Mouse (Mus musculus): ENCODE measurements around the gene Arglu1. TPM values are rescaled to one million over a fixed set of nuclear protein-coding genes. Genes with fewer than 3 reads are reported as not detected.
A peak's percentile ranks its signal among the peaks of the same experiment; 100 is the strongest.

Gene Arglu1
- total and polyA plus RNA-seq, 3 experiments, result 35.1 to 135 (median 58.5) TPM

- Histone ChIP-seq H3K27me3 (replicated peaks) (no peaks in the 10 kb centered on the region), H3K9me3 (replicated peaks; ENCODE audit: low read length) (no peaks in the 10 kb centered on the region), H3K4me3 (replicated peaks in 1 of 3; ENCODE audit: low read depth in 2 of 3, low read length in 2 of 3, poor library complexity in 1 of 3) (no peak overlapping the region), H3K4me1 (ENCODE audit: control insufficient read depth in 1 of 2, insufficient read depth in 2 of 2) (0 out of 4 replicates have a peak, but pooled peaks cover 3% of the 10 kb centered on the region in 2 experiments), H3K79me2 (replicated peaks; ENCODE audit: control insufficient read depth, extremely low read depth, insufficient read depth, poor library complexity, severe bottlenecking) (no peaks in the 10 kb centered on the region), H3K27ac (ENCODE audit: insufficient read depth, low read depth) (no peak overlapping the region), H3K36me3 (replicated peaks in 1 of 2; ENCODE audit: control insufficient read depth in 1 of 2, insufficient read depth in 1 of 2, low read length in 1 of 2) (no peaks in the 10 kb centered on the region), H3K9ac (ENCODE audit: insufficient read depth, low read depth) (no peak overlapping the region), H3K4me2 (ENCODE audit: insufficient read depth, low read depth, poor library complexity, severe bottlenecking) (no peak overlapping the region)
- in situ Hi-C loops (cut with MboI; ENCODE audit: low pct_ligation_motif_present, low pct_unique_long_range_greater_than_20kb, low sequenced_read_pairs) (no loop called here), dilution Hi-C loops (cut with MboI; ENCODE audit: extremely low pct_ligation_motif_present, extremely low pct_unique_long_range_greater_than_20kb, low sequenced_read_pairs) (no loop called here)
- DNase-seq (ENCODE audit: extremely low read depth), result no peak
- TF ChIP-seq SIN3A (IDR thresholded peaks at IDR 0.05; ENCODE audit: low read length) (no peak), CHD1 (IDR thresholded peaks at IDR 0.05; ENCODE audit: low read depth, low read length) (peak; percentile 63; the same call in 1 of the 2 replicates), MAZ (IDR thresholded peaks at IDR 0.05; ENCODE audit: low read depth, low read length) (no peak)
These were observed 9.9 kb upstream of the Arglu1 start for GRCm38 (mm10) chr8:8700229-8700628.

- Histone ChIP-seq H3K79me2 (replicated peaks; ENCODE audit: control insufficient read depth, extremely low read depth, insufficient read depth, poor library complexity, severe bottlenecking) (peaks cover 53% of the 10 kb centered on the region), H3K9ac (ENCODE audit: insufficient read depth, low read depth) (peak overlapping the region; percentile 100), H3K4me3 (replicated peaks in 1 of 3; ENCODE audit: low read depth in 2 of 3, low read length in 2 of 3, poor library complexity in 1 of 3) (peak overlapping the region; percentile 81 to 90 (median 82)), H3K27me3 (replicated peaks) (no peaks in the 10 kb centered on the region), H3K9me3 (replicated peaks; ENCODE audit: low read length) (no peaks in the 10 kb centered on the region), H3K4me2 (ENCODE audit: insufficient read depth, low read depth, poor library complexity, severe bottlenecking) (peak overlapping the region; percentile 70), H3K27ac (ENCODE audit: insufficient read depth, low read depth) (peak overlapping the region; percentile 54), H3K36me3 (replicated peaks in 1 of 2; ENCODE audit: control insufficient read depth in 1 of 2, insufficient read depth in 1 of 2, low read length in 1 of 2) (peaks cover 0 to 19% of the 10 kb centered on the region in 2 experiments), H3K4me1 (ENCODE audit: control insufficient read depth in 1 of 2, insufficient read depth in 2 of 2) (peaks cover 0 to 36% of the 10 kb centered on the region in 2 experiments; a peak in 2 of 4 replicates)
- in situ Hi-C loops (cut with MboI; ENCODE audit: low pct_ligation_motif_present, low pct_unique_long_range_greater_than_20kb, low sequenced_read_pairs) (loop anchor here (25.0 kb wide), 1 partner anchor 227 kb away; no protein-coding TSS in a partner anchor), dilution Hi-C loops (cut with MboI; ENCODE audit: extremely low pct_ligation_motif_present, extremely low pct_unique_long_range_greater_than_20kb, low sequenced_read_pairs) (no loop called here)
- DNase-seq (ENCODE audit: extremely low read depth), result peak; percentile 44
- TF ChIP-seq MAFK (IDR thresholded peaks at IDR 0.05; ENCODE audit: insufficient replicate concordance, low read length) (no peak), USF2 (conservative IDR thresholded peaks at IDR 0.05; ENCODE audit: low read depth, low read length) (peak; percentile 46; the same call in 1 of the 2 replicates), JUND (conservative IDR thresholded peaks at IDR 0.05; ENCODE audit: low read depth, low read length) (no peak), ELF1 (IDR thresholded peaks at IDR 0.05; ENCODE audit: low read depth, low read length) (no peak)
These were observed 721 bp downstream of the Arglu1 start for GRCm38 (mm10) chr8:8689454-8690145.

DNA sequence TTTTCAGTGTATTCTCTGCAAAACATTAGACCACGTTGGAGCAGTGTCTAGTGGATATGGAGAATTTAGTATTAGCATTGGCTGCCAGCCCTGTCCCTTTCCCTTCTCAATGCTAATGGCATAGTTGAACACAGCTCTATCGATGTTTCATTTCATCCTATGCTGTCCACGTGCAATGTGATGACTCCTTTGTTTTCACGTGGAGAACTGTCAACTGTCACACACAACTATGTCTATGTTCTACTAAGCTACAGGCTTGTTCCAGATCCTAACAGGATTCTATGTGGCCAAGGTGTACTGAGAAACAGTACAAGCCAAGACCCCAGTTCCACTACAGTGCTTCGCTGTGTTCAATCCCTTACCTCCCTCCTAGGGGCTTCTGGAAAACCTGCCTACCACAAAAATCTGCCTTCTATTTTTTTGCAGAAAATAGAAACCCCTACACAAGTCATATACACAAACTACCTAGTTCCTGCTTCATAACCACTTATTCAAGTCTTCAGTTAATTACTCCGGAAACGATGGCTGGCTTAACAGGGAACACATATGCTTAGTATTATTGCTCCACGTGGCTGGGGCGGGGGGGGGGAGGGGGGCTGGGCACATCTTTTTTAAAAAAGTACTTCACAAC, 1.4 kb downstream of the Arglu1 start:
- peak overlapping the region; percentile 100 for H3K9ac ChIP-seq (ENCODE audit: insufficient read depth, low read depth)
- peaks cover 0 to 35% of the 10 kb centered on the region in 2 experiments; a peak in 2 of 4 replicates for H3K4me1 ChIP-seq (ENCODE audit: control insufficient read depth in 1 of 2, insufficient read depth in 2 of 2)
- DNase-seq (ENCODE audit: extremely low read depth), result no peak
- in situ Hi-C loops (cut with MboI; ENCODE audit: low pct_ligation_motif_present, low pct_unique_long_range_greater_than_20kb, low sequenced_read_pairs) (loop anchor here (25.0 kb wide), 1 partner anchor 227 kb away; no protein-coding TSS in a partner anchor), dilution Hi-C loops (cut with MboI; ENCODE audit: extremely low pct_ligation_motif_present, extremely low pct_unique_long_range_greater_than_20kb, low sequenced_read_pairs) (no loop called here)
- no peaks in the 10 kb centered on the region for H3K9me3 ChIP-seq (replicated peaks; ENCODE audit: low read length)
- H3K27ac ChIP-seq (ENCODE audit: insufficient read depth, low read depth), result no peak overlapping the region
- H3K36me3 ChIP-seq (replicated peaks in 1 of 2; ENCODE audit: control insufficient read depth in 1 of 2, insufficient read depth in 1 of 2, low read length in 1 of 2), result peaks cover 0 to 22% of the 10 kb centered on the region in 2 experiments
- TF ChIP-seq MEF2A (IDR thresholded peaks at IDR 0.05; ENCODE audit: borderline replicate concordance, low read depth, low read length), result no peak
- no peak for TF ChIP-seq TBP (conservative IDR thresholded peaks at IDR 0.05; ENCODE audit: low read depth, low read length)
- TF ChIP-seq SMC3 (IDR thresholded peaks at IDR 0.05; ENCODE audit: low read depth, low read length), result no peak
- no peak for TF ChIP-seq RCOR1 (conservative IDR thresholded peaks at IDR 0.05; ENCODE audit: low read depth, low read length)
- no peak for TF ChIP-seq ZNF384 (IDR thresholded peaks at IDR 0.05; ENCODE audit: low read depth, low read length)
- no peak for TF ChIP-seq NELFE (IDR thresholded peaks at IDR 0.05; ENCODE audit: low read depth, low read length)
- no peak for TF ChIP-seq NRF1 (IDR thresholded peaks at IDR 0.05; ENCODE audit: low read depth, low read length)
- TF ChIP-seq MAX (IDR thresholded peaks at IDR 0.05; ENCODE audit: low read length), result no peak
- TF ChIP-seq PAX5 (IDR thresholded peaks at IDR 0.05; ENCODE audit: low read length), result no peak
- TF ChIP-seq USF2 (conservative IDR thresholded peaks at IDR 0.05; ENCODE audit: low read depth, low read length), result no peak
- no peak for TF ChIP-seq MAZ (IDR thresholded peaks at IDR 0.05; ENCODE audit: low read depth, low read length)
- TF ChIP-seq HCFC1 (IDR thresholded peaks at IDR 0.05; ENCODE audit: low read depth, low read length), result no peak
- H3K27me3 ChIP-seq (replicated peaks), result no peaks in the 10 kb centered on the region
- peak overlapping the region; percentile 70 for H3K4me2 ChIP-seq (ENCODE audit: insufficient read depth, low read depth, poor library complexity, severe bottlenecking)
- H3K4me3 ChIP-seq (replicated peaks in 1 of 3; ENCODE audit: low read depth in 2 of 3, low read length in 2 of 3, poor library complexity in 1 of 3), result peak overlapping the region; percentile 81 to 90 (median 82)
- peaks cover 57% of the 10 kb centered on the region for H3K79me2 ChIP-seq (replicated peaks; ENCODE audit: control insufficient read depth, extremely low read depth, insufficient read depth, poor library complexity, severe bottlenecking)
